Mouse (Mus musculus) lung, adult 18-20 months (tissue): ENCODE measurements at regions not wholly inside any gene's neighbourhood (a gene's known extent, or its start where the extent isn't known, plus 50 kb on each side); places are given as distances from the start of the nearest gene placed in this dataset.

Experiments
- DNase-seq, 2 experiments: peaks; one replicate each; pipeline ENCODE4 v3.0.0; 2022; ENCODE audit warnings: mixed read lengths in 2 of 2

DNA sequence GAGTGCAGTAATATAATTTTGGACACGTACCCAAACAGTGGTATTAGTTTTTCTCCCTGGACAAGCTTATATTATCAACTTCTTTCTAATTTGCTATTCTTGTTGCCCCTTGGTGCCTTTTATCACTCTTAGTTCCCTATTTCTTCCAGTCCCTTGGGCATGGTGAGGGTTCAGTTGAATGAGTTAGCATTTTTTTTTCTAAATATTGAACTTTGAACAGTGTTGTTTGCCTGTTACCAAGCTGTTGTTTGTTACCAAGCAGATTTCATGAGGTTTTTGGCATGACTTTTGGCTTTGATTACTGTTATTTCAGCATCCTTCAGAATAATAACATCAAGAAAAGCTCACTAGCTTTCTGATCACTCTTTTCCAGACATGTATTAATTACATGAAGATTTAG lies 162.3 kb upstream of the Fam98a start:
- no peak for DNase-seq

DNA sequence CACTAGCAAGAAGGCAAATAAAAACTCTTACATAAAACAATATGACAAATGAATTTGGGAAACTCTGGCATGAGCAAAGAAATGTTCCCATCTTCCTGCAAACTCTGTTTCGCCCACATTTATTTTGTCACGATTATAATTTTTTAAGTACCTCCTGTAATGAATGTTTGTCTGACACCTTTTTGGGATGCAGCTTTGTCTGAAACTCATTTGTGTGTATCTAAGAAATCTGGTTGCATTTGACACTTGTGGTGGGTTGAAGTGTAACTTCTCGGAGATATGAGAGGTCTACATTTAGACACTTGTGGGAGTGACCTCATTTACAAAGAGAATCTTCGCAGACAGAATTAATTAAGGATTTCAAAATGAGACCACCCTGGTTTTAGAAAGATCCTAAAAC lies 155.9 kb upstream of the Fam98a start:
- no peak for DNase-seq

DNA sequence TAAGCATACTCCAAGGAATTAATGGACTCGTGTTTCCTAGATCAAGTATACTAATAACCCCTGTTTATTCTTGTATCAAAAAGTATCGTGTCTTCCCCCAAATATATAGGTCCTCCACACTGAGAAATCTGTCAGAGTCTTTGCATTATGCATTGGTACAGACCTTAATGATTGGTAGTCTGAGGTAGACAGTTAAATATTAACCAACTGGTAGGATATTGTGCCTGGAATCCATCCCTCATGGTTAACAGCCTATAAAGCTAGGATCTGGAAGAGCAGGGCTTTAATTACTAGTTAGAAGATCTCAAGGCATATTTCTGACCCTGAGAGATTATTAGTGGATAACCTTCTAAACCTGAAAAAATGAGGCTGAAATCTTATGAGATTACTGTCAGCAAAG lies 153.6 kb upstream of the Fam98a start:
- no peak for DNase-seq

DNA sequence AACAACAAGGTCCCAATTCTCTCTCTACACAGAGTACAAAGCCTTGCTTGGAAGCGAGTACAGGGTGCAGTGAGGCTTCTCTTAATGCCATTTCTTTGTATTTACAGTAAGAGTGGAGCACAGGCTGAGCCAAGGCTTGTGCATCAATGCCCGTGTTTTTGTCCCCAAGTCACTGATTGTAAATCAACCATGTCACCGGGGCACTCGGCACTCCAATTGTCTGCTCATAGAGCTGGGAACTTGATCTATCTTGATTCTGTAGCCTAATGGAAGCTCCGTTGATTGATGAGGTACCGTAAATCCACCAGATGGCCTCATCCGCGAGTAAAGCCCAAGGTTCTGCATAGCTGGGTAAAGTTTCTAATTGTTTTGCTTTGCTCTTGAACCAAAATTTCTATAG lies 152.1 kb upstream of the Fam98a start:
- DNase-seq: no peak

DNA sequence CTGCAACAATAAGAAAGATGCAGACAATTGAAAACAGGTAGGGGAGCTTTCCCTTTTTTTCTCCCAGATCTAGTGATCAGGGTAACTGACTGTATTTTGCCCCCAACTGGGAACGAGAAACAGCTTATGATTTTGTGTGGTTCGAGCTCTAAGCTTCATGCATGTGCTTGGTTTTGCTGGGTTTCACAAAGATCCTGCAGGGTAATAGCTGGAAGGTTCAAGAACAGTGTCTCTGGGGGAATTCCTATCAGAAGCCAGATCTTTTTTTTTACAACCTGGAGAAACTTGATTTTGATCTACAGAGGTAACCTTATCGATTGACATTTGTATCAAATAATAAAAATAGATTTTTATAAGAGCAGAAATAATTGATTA lies 145.0 kb upstream of the Fam98a start:
- no peak for DNase-seq

DNA sequence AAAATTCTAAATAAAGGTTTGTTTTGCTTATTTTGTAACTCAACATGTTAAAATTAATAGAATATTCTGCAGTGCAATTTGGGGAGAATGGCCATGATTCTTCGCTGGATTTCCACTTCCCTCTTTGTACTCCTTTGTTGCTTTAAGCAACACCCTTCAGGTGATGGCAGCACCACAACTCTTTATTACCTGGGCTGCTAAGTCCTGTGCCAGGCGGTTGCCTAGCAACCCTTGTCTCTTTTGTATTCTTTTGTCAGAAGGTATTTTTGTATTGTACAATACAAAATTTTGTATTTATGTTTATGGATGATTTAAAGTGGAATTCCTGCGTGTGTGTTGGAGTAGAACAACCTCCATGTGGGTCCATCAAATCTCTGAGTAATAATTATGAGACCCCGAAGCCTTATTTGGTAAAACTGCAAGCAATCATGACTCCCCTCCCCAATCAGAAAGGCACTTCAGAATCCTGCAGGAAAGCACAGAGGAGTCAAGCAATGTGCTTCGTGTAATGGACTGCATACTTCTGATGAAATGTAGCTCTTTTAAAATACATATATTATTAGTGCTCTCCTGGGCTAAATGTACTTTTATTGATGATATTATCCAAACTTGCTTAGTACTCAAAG lies 144.5 kb upstream of the Fam98a start:
- no peak for DNase-seq

DNA sequence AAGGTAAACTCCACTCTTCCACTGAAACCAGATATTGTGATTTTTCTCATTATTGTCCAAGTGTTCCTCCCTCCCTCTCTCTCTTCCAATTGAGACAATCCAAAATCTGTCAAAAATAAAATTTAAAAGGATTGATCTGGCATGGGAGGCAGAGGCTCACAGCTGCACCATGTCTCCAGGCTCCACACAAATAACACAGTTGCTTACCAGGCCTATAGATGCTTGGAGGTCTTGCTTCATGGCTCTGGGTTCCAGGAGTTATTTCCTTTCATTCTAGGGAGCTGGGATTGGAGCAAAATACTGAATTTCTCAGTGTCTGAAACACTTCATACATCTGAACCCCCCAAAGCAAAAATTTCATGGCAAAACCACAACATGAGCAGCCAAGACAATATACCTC lies 134.2 kb upstream of the Fam98a start:
- no peak for DNase-seq

DNA sequence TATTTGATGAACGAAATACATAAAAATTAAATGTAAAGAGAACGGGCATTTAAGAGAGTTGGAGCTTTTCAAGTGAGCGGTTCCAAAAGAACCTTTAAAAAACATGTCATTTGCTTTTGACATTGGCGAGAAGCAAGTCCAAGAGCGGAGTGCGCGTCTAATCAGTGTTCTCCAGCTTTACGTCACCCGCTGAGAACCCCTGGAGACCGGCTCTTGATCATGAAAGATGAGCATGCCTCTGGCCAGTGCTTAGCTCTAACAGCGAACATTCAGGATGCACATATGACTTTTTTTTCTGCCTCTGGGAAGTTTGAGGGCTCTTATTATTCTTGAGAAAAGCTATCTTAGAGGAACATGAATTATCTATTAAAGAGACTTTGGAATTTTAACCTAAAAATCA lies 95.2 kb upstream of the Fam98a start:
- no peak for DNase-seq

DNA sequence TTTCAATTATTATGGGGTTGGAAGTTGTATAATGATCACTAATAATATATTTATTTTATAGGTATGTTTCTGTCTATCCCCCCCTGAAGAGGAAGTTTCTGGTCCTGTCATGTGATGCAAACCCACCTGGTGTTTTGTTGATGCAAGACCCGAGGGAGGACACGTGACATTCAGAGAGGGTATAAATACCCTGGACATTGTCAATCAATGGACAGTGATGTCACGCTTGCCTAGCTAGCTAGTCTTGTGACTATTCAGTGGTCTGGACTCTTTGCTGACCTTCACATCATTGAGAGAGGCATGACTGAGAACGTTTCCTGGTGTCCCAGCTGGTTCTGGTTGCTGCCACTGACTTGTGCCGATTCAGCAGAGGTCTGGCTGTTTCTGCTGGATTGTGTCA lies 93.0 kb upstream of the Fam98a start:
- DNase-seq: no peak

DNA sequence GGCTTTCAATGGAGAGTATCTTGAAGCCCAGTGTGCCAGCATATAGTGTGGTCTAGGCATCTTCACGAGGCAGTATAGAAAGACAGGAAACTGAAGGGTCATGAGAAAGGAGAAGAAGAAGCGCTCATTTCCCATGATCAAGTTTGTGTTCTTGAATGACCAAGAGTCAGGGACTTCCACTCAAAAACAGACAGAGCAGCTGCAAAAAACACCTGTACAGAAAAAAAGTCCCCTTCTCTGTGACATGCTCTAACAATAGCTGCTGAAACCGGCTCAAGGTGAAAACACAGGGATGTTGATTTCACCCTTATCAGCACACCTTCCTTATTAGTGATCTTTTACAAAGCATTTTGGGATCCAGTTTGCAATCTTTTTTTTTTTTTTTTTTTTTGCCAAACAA lies 90.6 kb upstream of the Fam98a start:
- DNase-seq: no peak

DNA sequence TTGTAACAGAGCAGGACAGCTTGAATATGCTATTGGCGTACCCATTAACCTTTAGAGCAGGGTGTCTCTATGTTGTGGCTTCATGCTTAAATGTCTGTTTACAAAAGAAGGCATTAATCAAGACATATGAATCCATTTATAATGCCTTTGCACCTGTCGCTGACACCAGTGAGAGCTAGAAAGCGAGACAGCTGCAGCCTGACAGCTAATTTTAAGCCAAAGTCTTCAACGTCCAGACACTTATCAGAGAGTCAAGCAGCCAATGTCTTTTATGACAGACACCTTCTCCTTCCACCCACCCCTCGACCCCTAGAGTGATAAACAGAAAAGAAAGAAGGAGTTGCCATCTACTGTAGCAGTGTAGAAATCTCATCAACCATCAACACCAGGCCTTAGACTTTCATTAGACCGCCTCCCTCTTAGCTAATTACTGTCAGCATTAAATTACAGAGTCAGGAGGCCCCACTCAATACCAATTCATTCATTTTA lies 89.3 kb upstream of the Fam98a start:
- no peak for DNase-seq

DNA sequence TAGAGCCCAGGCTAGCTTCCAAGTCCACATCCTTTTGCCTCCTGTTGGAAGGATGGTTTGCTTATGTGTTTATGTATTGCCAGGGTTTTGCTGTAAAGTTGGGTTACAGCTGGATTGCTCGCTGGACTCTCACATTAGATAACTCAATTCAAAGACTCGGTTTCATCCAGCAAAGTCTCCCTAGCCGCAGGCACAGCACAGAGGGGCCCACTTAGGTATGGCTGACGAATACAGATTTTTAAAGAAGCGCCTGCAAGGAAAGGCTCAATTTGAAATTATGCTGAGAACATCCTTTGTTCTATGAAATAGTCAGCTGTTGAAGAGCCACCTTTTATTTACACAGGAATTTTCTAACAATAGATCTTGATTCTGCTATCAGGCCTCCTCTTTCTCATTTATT lies 88.8 kb upstream of the Fam98a start:
- no peak for DNase-seq

DNA sequence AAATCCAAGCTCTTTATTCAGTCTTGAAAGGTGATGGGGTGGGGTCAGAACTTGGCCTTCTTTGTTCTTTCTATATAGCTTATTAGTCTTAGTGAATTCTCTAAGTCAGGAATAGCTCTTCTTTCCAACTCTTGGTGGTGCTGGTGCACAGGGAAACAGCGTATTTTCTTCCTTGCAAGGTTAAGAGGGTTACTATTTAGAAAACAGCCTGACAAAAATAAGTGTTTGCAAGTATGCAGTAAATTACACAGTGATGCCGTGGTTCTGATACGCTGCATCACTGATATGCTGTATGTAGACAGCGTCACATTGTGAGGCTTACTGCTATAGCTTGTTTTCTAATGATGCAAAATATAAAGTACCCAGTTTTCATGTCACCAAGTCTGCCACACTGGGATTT lies 78.1 kb upstream of the Fam98a start:
- no peak for DNase-seq

DNA sequence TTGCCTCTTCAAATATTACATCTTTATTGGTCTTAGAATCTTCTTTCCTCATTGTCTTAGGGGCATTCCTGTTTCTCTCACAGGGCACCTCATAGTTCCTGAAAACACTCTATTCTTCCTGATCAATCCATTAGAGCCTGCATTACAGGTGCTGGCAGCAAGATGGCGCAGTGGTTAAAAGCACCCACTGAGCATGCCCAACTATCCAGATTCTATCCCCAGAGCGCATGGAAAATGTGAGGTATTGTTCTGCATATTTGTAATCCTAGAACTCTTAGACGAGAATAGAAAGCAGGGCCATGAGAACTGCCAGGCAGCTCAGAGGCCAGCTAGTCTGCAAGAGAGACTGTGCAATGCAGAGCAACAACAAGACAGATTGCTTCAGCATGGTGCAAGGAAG lies 67.7 kb upstream of the Fam98a start:
- no peak for DNase-seq

DNA sequence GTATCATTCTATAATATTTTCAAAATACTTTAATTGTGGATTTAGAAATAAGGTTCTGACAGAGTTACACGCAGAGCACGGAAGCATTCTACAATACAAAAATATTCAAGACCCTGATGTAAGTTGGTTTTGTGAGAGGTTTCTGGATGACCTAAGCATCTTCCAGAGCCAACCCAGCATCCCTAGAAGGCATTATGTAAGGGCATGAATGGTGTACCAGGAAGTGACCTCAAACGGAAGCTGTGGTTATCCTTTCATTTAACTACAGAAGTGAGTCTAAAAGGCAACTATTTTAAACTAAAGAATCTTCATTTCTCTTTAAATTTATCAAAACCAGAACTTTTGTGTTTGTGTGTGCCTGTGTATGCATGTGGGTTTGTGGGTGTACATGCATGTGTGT lies 66.8 kb upstream of the Fam98a start:
- no peak for DNase-seq

DNA sequence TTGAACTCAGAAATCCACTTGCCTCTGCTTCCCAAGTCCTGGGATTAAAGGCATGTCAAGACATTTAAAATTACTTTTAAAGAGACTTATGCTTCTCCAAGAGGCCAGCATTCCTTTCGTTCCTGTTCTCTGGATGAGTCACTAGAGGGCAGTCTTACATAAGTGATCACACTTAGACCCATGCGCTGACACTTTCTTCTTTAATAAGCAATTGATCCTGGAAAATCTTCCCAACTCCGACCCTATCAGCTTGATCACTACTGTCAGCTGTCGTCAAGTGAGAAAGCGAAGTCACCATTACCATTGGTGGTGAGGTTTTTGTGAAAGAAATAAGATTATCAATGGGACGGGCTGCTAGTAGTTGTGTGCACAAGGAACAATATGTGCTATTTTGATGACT lies 65.5 kb upstream of the Fam98a start:
- peak in 1 of 2 experiments; percentile 3 for DNase-seq

DNA sequence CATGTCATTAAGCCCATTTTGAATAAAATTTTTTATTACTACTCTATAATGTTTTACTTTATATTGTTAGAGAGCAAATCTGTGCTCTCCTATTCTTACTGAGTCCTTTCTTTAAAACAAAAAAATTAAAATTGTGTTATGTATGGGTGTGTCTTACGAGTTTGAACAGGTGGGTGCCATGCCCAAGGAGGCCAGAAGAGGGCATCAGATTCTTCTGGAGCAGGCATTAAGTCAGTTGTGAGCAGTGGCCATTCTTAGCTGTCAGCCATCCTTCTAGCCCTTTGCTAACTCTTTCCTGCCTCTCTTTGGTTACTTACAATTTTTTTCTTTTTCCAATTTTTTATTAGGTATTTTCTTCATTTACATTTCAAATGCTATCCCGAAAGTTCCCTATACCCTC lies 63.6 kb upstream of the Fam98a start:
- peak in 1 of 2 experiments; percentile 3 for DNase-seq

DNA sequence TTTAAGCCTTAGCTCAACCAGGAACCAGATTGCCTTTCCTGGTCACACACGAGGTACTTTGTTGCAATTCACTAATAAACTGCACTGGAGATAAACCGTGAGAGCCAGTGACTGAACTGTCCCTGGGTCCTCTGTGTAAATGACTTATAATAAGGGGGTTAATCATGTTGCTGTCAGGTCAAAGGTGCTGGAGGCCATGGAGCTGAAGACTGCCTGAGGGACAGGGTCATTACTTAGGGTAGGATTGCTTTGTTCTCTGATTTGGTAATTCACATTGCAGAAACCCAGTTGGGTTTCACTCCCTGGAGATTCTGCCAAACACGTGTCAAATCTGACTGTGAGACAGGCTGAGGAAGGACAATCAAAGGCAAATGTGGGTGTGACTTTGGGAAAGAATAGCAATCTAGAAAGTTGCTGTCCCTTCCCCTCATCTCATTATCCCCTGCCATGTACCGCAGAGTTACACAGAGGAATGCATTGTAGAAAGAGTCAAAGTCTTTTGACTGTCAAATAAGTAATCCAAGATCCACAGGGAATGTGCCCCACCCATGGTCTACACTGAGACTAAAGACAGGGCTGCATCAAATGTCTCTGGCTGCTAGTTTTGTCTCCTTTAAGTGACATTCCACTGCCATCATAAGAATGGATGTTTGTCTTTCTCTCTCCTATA lies 51.8 kb upstream of the Fam98a start:
- DNase-seq: no peak
